Mouse (Mus musculus) C2C12 (cell line): ENCODE results near the gene Pcna.

Experiments used
- CEBPB ChIP-seq: IDR thresholded peaks from one replicate; pipeline ENCODE4 v1.6.1; 2011; ENCODE audit warnings: low read depth, mild to moderate bottlenecking, control low read depth, moderate library complexity
- CTCF ChIP-seq: IDR thresholded peaks from one replicate; pipeline ENCODE4 v1.5.1; 2011; ENCODE audit not compliant: control insufficient read depth, insufficient read depth, insufficient read length
- MYOD1 ChIP-seq: IDR thresholded peaks from one replicate; pipeline ENCODE4 v1.6.1; 2011; ENCODE audit warnings: low read depth; ENCODE audit not compliant: control insufficient read depth, insufficient read length

DNA sequence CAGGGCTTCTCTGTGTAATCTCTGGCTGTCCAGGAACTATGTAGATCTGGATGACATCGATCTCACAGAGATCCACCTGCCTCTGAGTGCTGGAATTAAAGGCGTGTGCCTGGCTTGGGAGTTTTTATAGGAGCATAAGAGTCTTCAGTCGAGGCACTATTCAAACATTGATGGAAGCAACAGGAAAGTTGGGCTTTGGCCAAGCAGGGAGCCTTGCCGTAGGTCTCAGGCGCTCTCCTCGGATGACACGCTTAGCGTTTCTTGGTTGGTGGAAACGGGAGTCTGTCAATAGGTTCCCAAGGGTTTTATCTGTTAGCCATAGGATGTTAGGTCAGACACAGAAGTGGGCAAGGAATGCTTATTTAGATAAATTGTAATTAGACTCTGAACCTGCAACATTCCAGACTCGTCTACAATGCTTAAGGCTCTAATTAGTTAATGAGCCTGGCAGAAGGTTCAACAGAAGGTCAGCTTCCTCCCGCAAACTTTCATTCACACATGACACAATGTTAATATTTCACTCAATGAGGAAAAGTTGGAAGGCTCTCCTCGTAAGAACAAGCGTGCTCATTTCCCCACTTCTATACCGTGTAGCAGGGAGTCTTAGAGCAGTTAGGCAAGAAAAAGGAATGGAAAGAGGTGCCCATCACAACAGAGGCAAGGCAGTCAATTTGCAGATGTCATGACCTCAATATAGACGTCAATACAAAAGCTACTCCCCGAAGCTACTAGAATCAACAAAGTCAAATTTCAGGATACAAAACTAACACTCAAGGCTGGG, 18.9 kb downstream of the Pcna start:
- TF ChIP-seq CTCF (no peak), MYOD1 (no peak), CEBPB (no peak)
